Mouse (Mus musculus) liver, adult (tissue): Measurements from ENCODE around the gene Acmsd.

ENCODE experiments used
- GATA4 ChIP-seq: IDR thresholded peaks from 2 replicates; pipeline ENCODE4 v1.6.1; 2014; ENCODE audit warnings: mild to moderate bottlenecking, low read length; ENCODE audit not compliant: insufficient replicate concordance

Acmsd gene

DNA sequence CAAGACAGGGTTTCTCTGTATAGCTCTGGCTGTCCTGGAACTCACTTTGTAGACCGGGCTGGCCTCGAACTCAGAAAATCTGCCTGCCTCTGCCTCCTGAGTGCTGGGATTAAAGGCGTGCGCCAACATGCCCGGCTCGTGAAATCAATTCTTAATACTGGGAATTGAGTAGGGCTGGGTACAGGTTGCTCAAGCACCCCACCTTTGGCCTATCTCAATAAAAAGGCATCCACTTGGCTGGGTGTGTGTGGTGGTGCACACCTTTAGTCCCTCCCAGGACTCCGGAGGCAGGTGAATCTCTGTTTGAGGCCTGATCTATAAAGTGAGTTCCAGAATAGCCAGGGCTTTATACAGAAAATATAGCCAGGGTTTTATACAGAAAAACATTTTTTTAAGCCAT is 79.5 kb downstream of the Acmsd start:
- no peak for TF ChIP-seq GATA4

DNA sequence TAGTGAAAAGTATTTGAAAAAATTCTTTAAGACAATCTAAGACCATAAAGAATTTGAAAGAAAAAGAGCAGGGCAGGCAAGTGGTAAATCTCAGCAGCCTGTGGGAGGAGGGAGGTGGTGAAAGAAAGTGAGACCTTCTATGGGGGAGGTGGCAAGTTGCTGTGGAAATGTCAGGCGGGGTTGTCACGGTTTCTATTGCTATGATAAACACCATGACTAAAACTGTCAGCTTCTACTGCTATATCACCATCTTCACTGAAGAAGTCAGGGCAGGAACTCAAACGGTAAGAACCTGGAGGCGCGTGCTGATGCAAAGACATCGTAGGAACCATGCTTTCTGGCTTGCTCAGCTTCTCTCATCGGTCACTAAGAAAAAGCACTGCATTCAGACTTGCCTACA is 83.7 kb downstream of the Acmsd start:
- no peak for TF ChIP-seq GATA4

GRCm38 (mm10) chr1:127816381-127816780 is 87.2 kb downstream of the Acmsd start:
- no peak for TF ChIP-seq GATA4
